Mouse (Mus musculus) C2C12 (cell line): ENCODE results near the gene Fam213b. TPM values are rescaled to one million over a fixed set of nuclear protein-coding genes. Genes with fewer than 3 reads are reported as not detected.

Source experiments
- H3K27me3 ChIP-seq: one replicate; pipeline ENCODE4 v1.6.1; 2011; ENCODE audit not compliant: control insufficient read depth, insufficient read depth, insufficient read length
- H3K36me3 ChIP-seq: one replicate; pipeline ENCODE4 v1.6.1; 2011; ENCODE audit not compliant: control insufficient read depth, insufficient read depth
- H3K4me3 ChIP-seq: one replicate; pipeline ENCODE4 v1.5.1; 2011; ENCODE audit warnings: mild to moderate bottlenecking, control low read depth; ENCODE audit not compliant: poor library complexity, insufficient read depth, severe bottlenecking
- H3K79me2 ChIP-seq: one replicate; pipeline ENCODE4 v1.6.1; 2011; ENCODE audit not compliant: control insufficient read depth, insufficient read depth
- H3K79me3 ChIP-seq: one replicate; pipeline ENCODE4 v1.6.1; 2011; ENCODE audit warnings: low read depth, control low read depth
- H3ac ChIP-seq: one replicate; pipeline ENCODE3; 2011; ENCODE audit warnings: low read depth; ENCODE audit not compliant: control insufficient read depth, insufficient read length
- CEBPB ChIP-seq: IDR thresholded peaks from one replicate; pipeline ENCODE4 v1.6.1; 2011; ENCODE audit warnings: low read depth, mild to moderate bottlenecking, control low read depth, moderate library complexity
- CTCF ChIP-seq: IDR thresholded peaks from one replicate; pipeline ENCODE4 v1.5.1; 2011; ENCODE audit not compliant: control insufficient read depth, insufficient read depth, insufficient read length
- FOSL1 ChIP-seq: IDR thresholded peaks from one replicate; pipeline ENCODE4 v1.8.0; 2011; ENCODE audit warnings: mild to moderate bottlenecking, low read length; ENCODE audit not compliant: poor library complexity, insufficient read depth, severe bottlenecking
- MAX ChIP-seq: IDR thresholded peaks from one replicate; pipeline ENCODE4 v1.6.1; 2011; ENCODE audit warnings: mild to moderate bottlenecking, control low read depth
- MYOD1 ChIP-seq: IDR thresholded peaks from one replicate; pipeline ENCODE4 v1.6.1; 2011; ENCODE audit warnings: low read depth; ENCODE audit not compliant: control insufficient read depth, insufficient read length
- MYOG ChIP-seq: IDR thresholded peaks from one replicate; pipeline ENCODE4 v1.6.1; 2011; ENCODE audit not compliant: control insufficient read depth, insufficient read length; ENCODE audit errors: extremely low read depth
- USF1 ChIP-seq: IDR thresholded peaks from one replicate; pipeline ENCODE4 v1.6.1; 2011; ENCODE audit warnings: low read depth, mild to moderate bottlenecking, control low read depth, moderate library complexity
- polyA plus RNA-seq: library from polyadenylated mRNA; unstranded; fragments of >200 nt; fragmentation: generic; extraction: Trizol; gene quantifications from one replicate; pipeline ENCODE4 v1.2.1, GENCODE M21; 2012; ENCODE audit warnings: missing spikeins

The Fam213b gene
- polyA plus RNA-seq, 1 experiment = 1.9 TPM

GRCm38 (mm10) chr4:154858601-154859000 is 40.3 kb downstream of the Fam213b start:
- H3K79me3 ChIP-seq = no peaks in the 10 kb centered on the region
- no peaks in the 10 kb centered on the region for H3K79me2 ChIP-seq
- no peak overlapping the region for H3K4me3 ChIP-seq
- H3ac ChIP-seq = no peak overlapping the region
- H3K36me3 ChIP-seq = no peaks in the 10 kb centered on the region
- TF ChIP-seq MAX = no peak
- no peak for TF ChIP-seq CTCF
- TF ChIP-seq MYOG = no peak
- no peak for TF ChIP-seq CEBPB
- no peak for TF ChIP-seq USF1
- TF ChIP-seq FOSL1 = no peak
- TF ChIP-seq MYOD1 = no peak
- H3K27me3 ChIP-seq = peaks cover 28% of the 10 kb centered on the region

DNA sequence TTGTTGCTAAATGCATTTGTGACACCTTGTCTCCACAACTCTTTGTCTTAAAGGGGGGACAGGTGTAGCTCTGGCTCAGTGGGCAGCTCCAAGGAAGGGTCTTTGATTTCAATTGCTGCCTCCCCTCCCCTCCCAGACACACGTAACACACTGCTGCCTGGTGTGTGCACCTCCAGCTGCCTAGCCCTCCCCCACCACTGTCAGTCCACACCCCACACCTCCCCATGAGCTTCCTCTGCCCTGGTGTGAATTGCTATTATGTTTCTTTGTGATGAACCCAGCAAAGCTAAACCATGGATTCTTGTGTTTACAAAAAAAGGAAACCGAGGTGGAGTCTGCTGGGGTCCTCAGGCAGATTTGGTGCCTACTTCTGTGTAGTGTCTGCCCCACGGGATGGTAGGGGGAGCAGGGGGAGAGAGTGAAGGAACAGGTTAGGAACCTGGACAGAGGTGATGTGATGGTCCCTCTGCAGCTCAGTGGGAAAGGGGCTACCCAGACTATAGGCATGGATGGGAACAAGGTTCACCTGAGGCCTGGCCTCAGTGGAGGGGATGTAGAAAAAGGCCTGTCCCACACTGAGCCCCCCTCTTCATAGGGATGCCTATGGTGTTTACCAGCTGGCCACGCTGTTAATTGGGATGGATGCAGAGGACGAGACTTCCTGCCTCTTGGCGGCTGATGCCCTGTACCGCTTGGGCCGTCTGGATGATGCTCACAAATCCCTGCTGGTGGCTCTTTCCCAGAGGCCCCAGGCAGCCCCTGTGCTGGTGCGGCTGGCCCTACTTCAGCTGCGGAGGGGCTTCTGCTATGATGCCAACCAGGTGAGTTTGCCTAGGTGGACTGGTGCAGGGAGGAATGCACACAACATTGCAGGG is 41.3 kb downstream of the Fam213b start:
- Histone ChIP-seq H3K4me3 (no peak overlapping the region), H3K36me3 (no peaks in the 10 kb centered on the region), H3K27me3 (peaks cover 28% of the 10 kb centered on the region), H3K79me2 (no peaks in the 10 kb centered on the region), H3K79me3 (no peaks in the 10 kb centered on the region), H3ac (no peak overlapping the region)
- no peak for TF ChIP-seq FOSL1
- no peak for TF ChIP-seq MAX
- no peak for TF ChIP-seq CTCF
- no peak for TF ChIP-seq CEBPB
- no peak for TF ChIP-seq USF1
- TF ChIP-seq MYOD1 = no peak
- no peak for TF ChIP-seq MYOG

- Histone ChIP-seq H3K4me3 (no peak overlapping the region), H3ac (no peak overlapping the region), H3K27me3 (peaks cover 25% of the 10 kb centered on the region), H3K79me3 (no peaks in the 10 kb centered on the region), H3K79me2 (no peaks in the 10 kb centered on the region), H3K36me3 (no peaks in the 10 kb centered on the region)
- no peak for TF ChIP-seq FOSL1
- no peak for TF ChIP-seq CTCF
- no peak for TF ChIP-seq MYOD1
- TF ChIP-seq CEBPB = no peak
- no peak for TF ChIP-seq USF1
- TF ChIP-seq MYOG = no peak
- no peak for TF ChIP-seq MAX
Observed at GRCm38 (mm10) chr4:154856882-154857281, 42.1 kb downstream of the Fam213b start.

GRCm38 (mm10) chr4:154856480-154856837 is 42.5 kb downstream of the Fam213b start:
- Histone ChIP-seq H3K36me3 (no peaks in the 10 kb centered on the region), H3ac (no peak overlapping the region), H3K4me3 (no peak overlapping the region), H3K79me3 (no peaks in the 10 kb centered on the region), H3K27me3 (peaks cover 24% of the 10 kb centered on the region), H3K79me2 (no peaks in the 10 kb centered on the region)
- no peak for TF ChIP-seq CTCF
- no peak for TF ChIP-seq MYOG
- no peak for TF ChIP-seq MAX
- no peak for TF ChIP-seq CEBPB
- no peak for TF ChIP-seq MYOD1
- no peak for TF ChIP-seq USF1
- no peak for TF ChIP-seq FOSL1

DNA sequence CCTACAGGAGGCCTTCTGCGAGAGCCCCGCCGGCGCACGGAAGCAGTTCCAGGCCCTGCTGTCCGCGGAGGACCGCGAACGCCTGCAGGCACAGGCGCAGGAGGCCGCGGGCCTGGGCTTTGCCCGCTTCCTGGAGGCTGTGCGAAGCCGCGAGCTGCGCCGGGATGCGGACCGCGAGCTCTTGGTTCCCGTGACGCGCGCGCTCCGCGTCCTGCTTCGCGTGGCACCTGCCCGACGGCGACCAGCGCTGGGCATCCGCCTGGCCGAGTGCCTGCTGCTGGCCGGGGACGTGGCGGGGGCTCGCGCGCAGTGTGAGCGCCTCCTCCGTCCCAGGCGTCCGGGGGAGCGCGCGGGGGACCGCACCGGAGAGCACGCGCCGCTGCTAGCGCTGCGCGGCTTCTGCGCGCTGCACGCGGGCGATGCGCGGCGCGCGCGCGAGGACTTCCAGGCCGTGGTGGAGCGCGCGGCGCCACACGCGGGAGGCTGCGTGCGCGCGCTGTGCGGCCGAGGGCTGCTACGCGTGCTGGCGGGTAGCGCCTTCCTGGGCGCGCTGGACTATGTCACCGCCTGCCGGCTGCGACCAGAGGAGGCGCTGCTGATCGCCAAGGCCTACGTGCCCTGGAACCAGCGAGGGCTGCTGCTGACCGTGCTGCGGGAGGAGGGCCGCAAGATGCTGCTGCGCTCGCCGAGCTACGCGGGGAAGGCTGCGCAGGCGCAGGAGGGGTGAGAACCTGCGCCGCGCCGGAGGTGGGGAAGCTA is 43.0 kb downstream of the Fam213b start:
- Histone ChIP-seq H3K27me3 (peaks cover 19% of the 10 kb centered on the region), H3K4me3 (no peak overlapping the region), H3K79me2 (no peaks in the 10 kb centered on the region), H3K79me3 (no peaks in the 10 kb centered on the region), H3K36me3 (no peaks in the 10 kb centered on the region), H3ac (no peak overlapping the region)
- TF ChIP-seq CTCF (no peak), CEBPB (no peak), MYOG (no peak), FOSL1 (no peak), MAX (no peak), USF1 (no peak), MYOD1 (no peak)
